Mouse (Mus musculus): ENCODE measurements at regions not wholly inside any gene's neighbourhood (a gene's known extent, or its start where the extent isn't known, plus 50 kb on each side); places are given as distances from the start of the nearest gene placed in this dataset.

DNA sequence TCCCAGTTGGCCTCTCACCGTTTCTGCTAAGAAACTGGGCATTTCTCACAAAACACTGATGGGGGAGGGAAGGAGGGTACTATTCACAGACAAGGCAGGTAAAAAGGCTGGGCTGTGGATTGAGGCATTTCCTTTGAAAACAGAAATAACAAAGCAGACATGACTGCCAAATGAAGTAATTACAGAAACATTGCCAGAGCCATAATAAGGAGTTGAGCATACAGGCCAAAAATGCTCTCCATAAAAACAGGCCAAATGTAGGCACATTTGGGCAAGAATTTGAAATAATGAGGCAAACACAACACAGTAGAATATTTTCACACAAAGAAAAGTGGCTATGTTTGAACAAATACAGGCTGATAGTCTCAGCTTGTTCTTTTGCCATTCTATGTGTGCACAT is 491.9 kb upstream of the Cdh4 start:
- Histone ChIP-seq H3K4me3 (no peak overlapping the region), H3K36me3 (no peaks in the 10 kb centered on the region), H3K9me3 (no peaks in the 10 kb centered on the region), H3K27ac (no peak overlapping the region), H3K4me1 (peaks cover 13% of the 10 kb centered on the region; the same call in 1 of the 2 replicates), H3K27me3 (ENCODE audit: insufficient read depth, poor library complexity, severe bottlenecking) (no peaks in the 10 kb centered on the region)
- DNase-seq (ENCODE audit: low spot score) = no peak
- WGBS = 32% methylated on average over 1 of the region's 1 CpGs

GRCm38 (mm10) chr2:178954420-178955067 is 487.7 kb upstream of the Cdh4 start:
- H3K9me3 ChIP-seq = no peaks in the 10 kb centered on the region
- no peak overlapping the region for H3K4me3 ChIP-seq
- H3K4me1 ChIP-seq = peaks cover 6% of the 10 kb centered on the region
- no peak for DNase-seq (ENCODE audit: low spot score)
- H3K27ac ChIP-seq = no peak overlapping the region
- H3K27me3 ChIP-seq (ENCODE audit: insufficient read depth, poor library complexity, severe bottlenecking) = no peaks in the 10 kb centered on the region; the same call in 1 of the 2 replicates
- WGBS = 73% methylated on average over 2 of the region's 2 CpGs
- H3K36me3 ChIP-seq = no peaks in the 10 kb centered on the region

- no peak overlapping the region for H3K4me3 ChIP-seq
- H3K4me1 ChIP-seq = peaks cover 27% of the 10 kb centered on the region
- DNase-seq (ENCODE audit: low spot score) = no peak
- H3K36me3 ChIP-seq = no peaks in the 10 kb centered on the region
- WGBS = 87% methylated on average over 10 of the region's 10 CpGs
- H3K27me3 ChIP-seq (ENCODE audit: insufficient read depth, poor library complexity, severe bottlenecking) = no peaks in the 10 kb centered on the region; the same call in 1 of the 2 replicates
- no peak overlapping the region; the same call in 1 of the 2 replicates for H3K27ac ChIP-seq
- no peaks in the 10 kb centered on the region for H3K9me3 ChIP-seq
These were observed 483.4 kb upstream of the Cdh4 start for GRCm38 (mm10) chr2:178958829-178959228.

- H3K4me3 ChIP-seq = no peak overlapping the region
- peaks cover 27% of the 10 kb centered on the region for H3K4me1 ChIP-seq
- WGBS = 61% methylated on average over 6 of the region's 6 CpGs
- H3K27me3 ChIP-seq (ENCODE audit: insufficient read depth, poor library complexity, severe bottlenecking) = no peaks in the 10 kb centered on the region; the same call in 1 of the 2 replicates
- DNase-seq (ENCODE audit: low spot score) = no peak
- H3K36me3 ChIP-seq = no peaks in the 10 kb centered on the region
- no peaks in the 10 kb centered on the region for H3K9me3 ChIP-seq
- peak overlapping the region; percentile 42; the same call in 1 of the 2 replicates for H3K27ac ChIP-seq
These were observed 482.6 kb upstream of the Cdh4 start for GRCm38 (mm10) chr2:178959603-178960002.

DNA sequence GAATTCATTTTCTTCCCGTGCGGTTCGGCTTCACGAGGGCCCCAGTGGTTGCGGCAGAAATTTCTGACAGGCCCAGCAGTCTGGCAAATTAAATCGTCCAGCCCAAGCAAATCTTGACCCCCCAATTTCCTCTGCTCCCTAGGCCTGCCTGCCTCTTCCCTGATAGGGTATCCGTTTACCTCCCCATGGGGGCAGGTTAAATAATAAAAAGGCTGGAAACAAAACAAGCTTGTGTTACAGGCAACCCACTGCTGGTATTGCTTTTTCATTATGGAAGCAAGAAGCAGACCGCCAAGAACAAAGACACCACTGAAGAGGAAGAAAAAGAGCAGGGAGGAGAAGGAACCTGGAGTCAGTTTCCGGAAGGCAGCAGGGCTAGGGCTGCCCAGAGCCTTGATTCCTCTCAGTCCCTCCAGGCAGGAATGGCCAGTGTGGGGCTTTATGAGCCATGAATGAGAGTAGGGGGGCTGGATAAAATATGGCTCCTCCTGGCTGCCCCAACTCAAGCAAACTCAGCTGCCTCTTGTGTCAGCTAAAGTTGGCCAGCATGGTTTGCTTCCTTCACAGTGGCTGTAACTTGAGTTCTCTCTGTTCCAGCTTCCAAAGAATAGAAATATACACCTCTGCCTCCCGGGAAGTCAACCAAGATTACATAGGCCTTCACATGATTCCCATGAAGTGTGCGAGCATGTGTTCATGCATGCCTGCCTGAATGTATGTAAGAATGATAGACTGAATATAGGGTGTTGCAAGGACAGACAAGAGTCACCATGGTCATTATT is 474.5 kb upstream of the Cdh4 start:
- Histone ChIP-seq H3K27me3 (ENCODE audit: insufficient read depth, poor library complexity, severe bottlenecking) (no peaks in the 10 kb centered on the region), H3K9me3 (no peaks in the 10 kb centered on the region), H3K4me3 (no peak overlapping the region), H3K4me1 (0 out of 2 replicates have a peak, but pooled peaks cover 4% of the 10 kb centered on the region), H3K27ac (no peak overlapping the region), H3K36me3 (no peaks in the 10 kb centered on the region)
- DNase-seq (ENCODE audit: low spot score) = no peak
- WGBS = 78% methylated on average over 11 of the region's 11 CpGs

GRCm38 (mm10) chr2:178969732-178970131 is 472.5 kb upstream of the Cdh4 start:
- Histone ChIP-seq H3K9me3 (no peaks in the 10 kb centered on the region), H3K4me1 (0 out of 2 replicates have a peak, but pooled peaks cover 4% of the 10 kb centered on the region), H3K27me3 (ENCODE audit: insufficient read depth, poor library complexity, severe bottlenecking) (no peaks in the 10 kb centered on the region), H3K4me3 (no peak overlapping the region), H3K27ac (no peak overlapping the region), H3K36me3 (no peaks in the 10 kb centered on the region)
- no peak for DNase-seq (ENCODE audit: low spot score)
- WGBS = 74% methylated on average over 10 of the region's 10 CpGs

DNA sequence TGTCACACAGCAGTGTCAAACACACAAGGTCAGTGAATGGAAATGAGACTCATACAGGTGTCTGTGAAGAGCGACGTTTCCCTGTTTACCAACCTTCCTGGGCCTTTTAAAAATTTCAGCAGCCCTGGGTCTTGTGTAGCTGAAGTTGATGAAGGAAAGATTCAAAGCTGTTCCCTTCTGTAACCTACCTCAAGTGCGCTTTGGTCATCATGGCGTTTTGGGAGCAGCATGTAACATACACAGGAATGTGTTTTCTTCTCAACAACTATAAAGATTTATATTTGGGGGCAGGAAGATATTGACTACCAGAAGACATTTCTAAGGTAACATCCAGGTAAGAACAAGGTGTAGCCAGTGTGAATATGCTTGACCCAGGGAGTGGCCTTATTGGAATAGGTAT is 466.9 kb upstream of the Cdh4 start:
- Histone ChIP-seq H3K9me3 (no peaks in the 10 kb centered on the region), H3K4me3 (no peak overlapping the region), H3K27me3 (ENCODE audit: insufficient read depth, poor library complexity, severe bottlenecking) (no peaks in the 10 kb centered on the region), H3K4me1 (peaks cover 9% of the 10 kb centered on the region), H3K27ac (no peak overlapping the region), H3K36me3 (no peaks in the 10 kb centered on the region)
- DNase-seq (ENCODE audit: low spot score) = no peak
- 88% methylated on average over 4 of the region's 4 CpGs for WGBS

GRCm38 (mm10) chr2:178976046-178976445 is 466.2 kb upstream of the Cdh4 start:
- 83% methylated on average over 6 of the region's 6 CpGs for WGBS
- Histone ChIP-seq H3K4me1 (peaks cover 9% of the 10 kb centered on the region), H3K27ac (no peak overlapping the region), H3K27me3 (ENCODE audit: insufficient read depth, poor library complexity, severe bottlenecking) (no peaks in the 10 kb centered on the region), H3K36me3 (no peaks in the 10 kb centered on the region), H3K4me3 (no peak overlapping the region), H3K9me3 (no peaks in the 10 kb centered on the region)
- no peak for DNase-seq (ENCODE audit: low spot score)

- Histone ChIP-seq H3K27me3 (ENCODE audit: insufficient read depth, poor library complexity, severe bottlenecking) (no peaks in the 10 kb centered on the region), H3K36me3 (no peaks in the 10 kb centered on the region), H3K27ac (no peak overlapping the region), H3K9me3 (no peaks in the 10 kb centered on the region), H3K4me3 (no peak overlapping the region), H3K4me1 (peaks cover 9% of the 10 kb centered on the region)
- DNase-seq (ENCODE audit: low spot score) = no peak
- 79% methylated on average over 3 of the region's 3 CpGs for WGBS
These were observed 465.7 kb upstream of the Cdh4 start for GRCm38 (mm10) chr2:178976495-178976894.

DNA sequence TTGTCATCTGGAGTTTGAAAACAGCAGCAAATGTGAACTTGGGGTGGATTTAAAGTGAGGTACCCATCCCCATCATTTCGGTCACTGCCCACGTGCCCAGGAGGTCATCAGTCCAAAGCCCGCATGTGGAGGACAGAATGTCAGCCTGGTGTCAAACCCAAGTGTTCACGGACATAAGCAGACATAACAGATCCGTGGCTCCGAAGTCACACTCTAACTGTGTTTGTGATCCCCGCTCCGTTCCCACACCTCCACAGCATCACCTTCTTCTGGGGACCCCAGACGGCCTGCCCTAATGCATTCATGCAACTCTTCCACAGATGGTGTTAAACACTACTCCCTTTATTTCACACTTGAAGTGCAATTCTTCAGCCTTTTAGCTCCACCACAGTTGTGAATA is 462.8 kb upstream of the Cdh4 start:
- Histone ChIP-seq H3K4me1 (peaks cover 18% of the 10 kb centered on the region), H3K27me3 (ENCODE audit: insufficient read depth, poor library complexity, severe bottlenecking) (no peaks in the 10 kb centered on the region), H3K4me3 (no peak overlapping the region), H3K27ac (peak overlapping the region; percentile 42; the same call in 1 of the 2 replicates), H3K36me3 (no peaks in the 10 kb centered on the region), H3K9me3 (no peaks in the 10 kb centered on the region)
- DNase-seq (ENCODE audit: low spot score) = no peak
- 90% methylated on average over 9 of the region's 9 CpGs for WGBS

DNA sequence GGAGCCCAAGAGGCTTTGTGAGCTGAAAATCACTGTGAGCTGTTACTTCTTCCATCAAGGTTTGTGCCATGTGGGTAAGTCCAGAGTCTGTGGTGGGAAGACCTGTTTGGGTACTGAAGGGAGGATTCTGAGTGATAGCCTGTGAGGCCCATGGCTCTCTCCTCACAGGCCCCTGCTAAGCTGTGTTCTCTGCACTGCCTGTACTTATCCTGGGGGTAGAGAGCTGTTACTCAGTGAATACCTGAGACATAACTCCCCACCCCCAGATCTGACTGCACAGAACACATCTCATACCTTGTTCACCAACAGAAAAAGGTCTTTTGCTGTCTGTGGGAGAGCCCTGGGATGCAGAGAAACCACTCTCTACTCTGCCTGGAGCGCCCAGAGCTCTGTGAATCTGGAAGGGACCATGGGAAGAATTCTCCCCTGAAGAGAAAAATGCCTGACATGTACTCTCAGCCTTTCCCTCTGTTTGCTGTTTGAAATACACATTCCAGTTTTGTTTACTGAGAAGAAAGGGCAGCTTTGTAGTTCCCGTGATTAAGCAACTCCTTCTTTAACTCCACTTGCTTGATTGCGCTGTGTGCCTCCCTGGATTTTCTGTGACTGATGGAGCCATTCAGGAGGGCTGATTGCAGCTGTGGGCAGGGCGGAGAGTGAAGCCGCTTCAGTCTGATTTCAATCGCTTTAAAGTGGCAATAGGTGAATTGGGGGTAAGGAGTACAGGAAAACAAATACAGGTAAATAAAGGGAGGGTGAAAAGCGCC is 460.3 kb upstream of the Cdh4 start:
- WGBS = 55% methylated on average over 7 of the region's 7 CpGs

DNA sequence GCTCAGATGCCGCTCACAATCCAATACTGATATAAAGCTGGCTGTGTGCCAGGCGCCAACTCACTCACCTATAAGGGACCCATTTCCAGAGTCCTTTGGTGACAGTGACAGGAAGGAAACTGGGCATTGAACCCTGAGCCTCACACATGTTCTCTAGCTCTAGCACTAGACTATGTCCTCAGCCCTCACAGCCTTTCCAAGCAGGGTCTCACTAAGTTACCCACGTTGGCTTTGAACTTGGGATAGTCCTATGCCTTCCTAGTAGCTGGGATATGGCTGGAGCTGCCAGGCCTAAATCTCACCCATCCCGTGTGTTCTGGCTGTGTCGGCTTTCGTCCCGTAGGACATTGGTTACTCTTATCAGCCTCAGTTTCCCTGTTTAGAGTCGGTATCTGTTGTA is 458.4 kb upstream of the Cdh4 start:
- Histone ChIP-seq H3K36me3 (no peaks in the 10 kb centered on the region), H3K9me3 (no peaks in the 10 kb centered on the region), H3K4me3 (no peak overlapping the region), H3K27me3 (ENCODE audit: insufficient read depth, poor library complexity, severe bottlenecking) (no peaks in the 10 kb centered on the region), H3K4me1 (peaks cover 21% of the 10 kb centered on the region), H3K27ac (no peak overlapping the region)
- WGBS = 83% methylated on average over 8 of the region's 8 CpGs
- peak; percentile 58 for DNase-seq (ENCODE audit: low spot score)

More for the DNA sequence above, 460.3 kb upstream of the Cdh4 start:
- no peaks in the 10 kb centered on the region for H3K9me3 ChIP-seq
- H3K4me3 ChIP-seq = no peak overlapping the region
- no peaks in the 10 kb centered on the region for H3K36me3 ChIP-seq
- H3K4me1 ChIP-seq = peaks cover 18% of the 10 kb centered on the region
- no peaks in the 10 kb centered on the region for H3K27me3 ChIP-seq (ENCODE audit: insufficient read depth, poor library complexity, severe bottlenecking)
- peak; percentile 63 for DNase-seq (ENCODE audit: low spot score)
- H3K27ac ChIP-seq = no peak overlapping the region

DNA sequence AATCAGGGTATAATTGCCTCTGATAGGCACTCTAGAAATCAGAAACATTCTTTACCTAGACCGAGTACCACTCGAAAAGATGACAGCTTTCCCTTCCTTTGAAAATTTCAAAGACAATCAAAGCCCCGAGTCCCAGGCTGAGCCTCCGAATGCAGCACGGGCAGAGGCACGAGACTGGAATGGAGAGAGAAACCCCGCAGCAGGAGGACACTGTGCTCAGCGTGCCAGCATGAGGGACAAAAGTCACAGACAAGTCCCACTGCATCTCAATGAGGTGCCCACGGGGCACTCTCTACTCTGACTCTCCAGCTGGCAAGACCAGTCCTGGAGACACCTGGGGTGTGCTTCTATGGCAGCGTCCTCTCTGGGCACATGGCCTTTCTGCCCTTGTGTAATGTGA is 454.3 kb upstream of the Cdh4 start:
- Histone ChIP-seq H3K4me1 (0 out of 2 replicates have a peak, but pooled peaks cover 3% of the 10 kb centered on the region), H3K36me3 (no peaks in the 10 kb centered on the region), H3K9me3 (no peaks in the 10 kb centered on the region), H3K27me3 (ENCODE audit: insufficient read depth, poor library complexity, severe bottlenecking) (no peaks in the 10 kb centered on the region), H3K4me3 (no peak overlapping the region), H3K27ac (no peak overlapping the region)
- 73% methylated on average over 10 of the region's 10 CpGs for WGBS
- DNase-seq (ENCODE audit: low spot score) = peak; percentile 61
